Mouse (Mus musculus): ENCODE results near the gene Ninj2. TPM values are rescaled to one million over a fixed set of nuclear protein-coding genes. Genes with fewer than 3 reads are reported as not detected.
"Not testable (repeated sequence)": the region's sequence is repeated elsewhere in the genome, so short reads cannot be mapped to it uniquely, and the experiment has no call there.

The Ninj2 gene
- polyA plus RNA-seq, 1 experiment: not detected

DNA sequence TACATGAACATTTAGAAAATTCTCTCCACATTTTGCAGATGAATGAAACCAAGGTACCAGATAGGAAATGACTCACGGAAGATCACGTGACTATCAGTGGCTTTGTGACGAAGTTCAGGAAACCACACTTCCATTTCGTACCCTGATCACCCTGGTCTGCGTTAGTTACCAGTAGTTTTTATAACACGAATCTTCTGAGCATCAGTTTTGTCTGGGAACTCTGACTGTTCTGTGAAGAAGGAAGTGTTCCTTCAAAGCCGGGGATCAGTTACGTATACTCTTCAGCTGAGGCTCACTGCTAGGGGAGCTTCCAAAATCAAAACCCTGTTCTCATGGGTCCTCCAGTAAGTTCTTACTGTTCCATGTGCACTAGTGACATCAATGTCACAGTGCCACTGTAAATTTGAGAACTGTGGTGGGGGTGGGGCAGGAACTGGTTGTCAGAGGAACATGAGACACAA, 10.2 kb upstream of the Ninj2 start:
- Histone ChIP-seq H3K4me3 (ENCODE audit: insufficient read depth, low read depth, low read length) (no peak overlapping the region), H3K27ac (replicated peaks; ENCODE audit: low read depth, low read length) (no peak overlapping the region), H3K4me1 (ENCODE audit: control insufficient read depth, insufficient read depth, insufficient read length, low read length) (no peaks in the 10 kb centered on the region)

- no peak overlapping the region for H3K4me3 ChIP-seq (ENCODE audit: insufficient read depth, low read depth, low read length)
- H3K4me1 ChIP-seq (ENCODE audit: control insufficient read depth, insufficient read depth, insufficient read length, low read length): no peaks in the 10 kb centered on the region
- no peak overlapping the region for H3K27ac ChIP-seq (replicated peaks; ENCODE audit: low read depth, low read length)
These were observed 9.7 kb upstream of the Ninj2 start for GRCm38 (mm10) chr6:120083442-120083841.

DNA sequence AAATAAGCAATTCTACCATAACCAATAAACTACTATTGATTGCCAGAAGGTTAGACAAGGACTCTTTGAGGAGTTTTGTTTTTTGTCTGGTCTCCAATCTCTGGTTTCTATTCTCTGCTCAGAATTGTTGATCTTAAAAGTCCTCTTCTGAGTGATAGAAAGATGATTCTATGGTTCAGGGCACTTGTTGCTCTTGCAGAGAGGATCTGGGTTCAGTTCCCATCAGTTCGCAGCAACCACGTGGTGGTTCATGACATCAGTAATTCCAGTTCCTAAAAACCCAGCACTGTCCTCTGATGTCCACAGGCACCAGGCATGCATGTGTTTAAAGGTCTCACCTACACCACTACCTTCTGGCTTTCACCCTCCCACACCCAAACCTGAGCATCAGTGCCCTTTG, 8.2 kb upstream of the Ninj2 start:
- Histone ChIP-seq H3K27ac (replicated peaks; ENCODE audit: low read depth, low read length) (no peak overlapping the region), H3K4me1 (ENCODE audit: control insufficient read depth, insufficient read depth, insufficient read length, low read length) (no peaks in the 10 kb centered on the region), H3K4me3 (ENCODE audit: insufficient read depth, low read depth, low read length) (no peak overlapping the region)

GRCm38 (mm10) chr6:120085832-120086231, 7.3 kb upstream of the Ninj2 start:
- H3K27ac ChIP-seq (replicated peaks; ENCODE audit: low read depth, low read length): no peak overlapping the region
- no peaks in the 10 kb centered on the region for H3K4me1 ChIP-seq (ENCODE audit: control insufficient read depth, insufficient read depth, insufficient read length, low read length)
- no peak overlapping the region for H3K4me3 ChIP-seq (ENCODE audit: insufficient read depth, low read depth, low read length)

DNA sequence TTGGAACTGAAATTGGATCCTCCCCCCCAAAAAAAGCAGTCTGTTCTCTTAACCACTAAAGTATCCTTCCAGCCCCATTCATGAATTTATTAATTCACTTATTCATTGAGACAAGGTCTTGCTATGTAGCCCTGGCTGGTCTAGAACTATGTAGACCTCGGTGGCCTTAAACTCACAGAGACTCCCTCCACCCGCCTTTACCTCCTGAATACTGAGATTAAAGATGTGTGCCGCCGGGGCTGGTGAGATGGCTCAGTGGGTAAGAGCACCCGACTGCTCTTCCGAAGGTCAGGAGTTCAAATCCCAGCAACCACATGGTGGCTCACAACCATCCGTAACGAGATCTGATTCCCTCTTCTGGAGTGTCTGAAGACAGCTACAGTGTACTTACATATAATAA, 6.1 kb upstream of the Ninj2 start:
- not testable (repeated sequence) for H3K27ac ChIP-seq (replicated peaks; ENCODE audit: low read depth, low read length); H3K4me3 ChIP-seq (ENCODE audit: insufficient read depth, low read depth, low read length); H3K4me1 ChIP-seq (ENCODE audit: control insufficient read depth, insufficient read depth, insufficient read length, low read length)

- Histone ChIP-seq H3K4me1 (ENCODE audit: control insufficient read depth, insufficient read depth, insufficient read length, low read length) (no peaks in the 10 kb centered on the region), H3K27ac (replicated peaks; ENCODE audit: low read depth, low read length) (peak overlapping the region; percentile 25), H3K4me3 (ENCODE audit: insufficient read depth, low read depth, low read length) (peak overlapping the region; percentile 34; the same call in 1 of the 2 replicates)
These were observed 2.4 kb upstream of the Ninj2 start for GRCm38 (mm10) chr6:120090712-120091248.

DNA sequence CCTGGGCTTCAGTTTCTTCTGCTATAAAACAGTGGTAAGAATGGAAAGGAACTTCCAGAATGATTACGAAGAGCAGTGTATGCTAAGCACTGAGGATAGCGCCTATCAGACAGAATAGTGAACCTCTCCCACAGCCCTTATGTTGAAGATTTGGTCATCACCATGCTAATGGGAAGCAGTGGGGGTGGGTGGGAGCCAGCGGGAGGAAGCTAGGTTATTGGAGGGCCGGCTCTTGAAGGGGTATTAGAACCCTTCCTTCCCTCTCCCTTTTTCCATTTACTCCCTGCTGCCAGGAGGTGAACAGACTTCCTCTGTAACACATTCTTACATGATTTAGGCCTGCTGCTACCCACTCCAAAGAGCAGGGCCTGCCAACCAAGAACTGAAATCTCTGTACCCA, 1.2 kb upstream of the Ninj2 start:
- Histone ChIP-seq H3K27ac (replicated peaks; ENCODE audit: low read depth, low read length) (0 out of 2 replicates have a peak overlapping the region, but pooled peaks have one; percentile 2), H3K4me3 (ENCODE audit: insufficient read depth, low read depth, low read length) (no peak overlapping the region), H3K4me1 (ENCODE audit: control insufficient read depth, insufficient read depth, insufficient read length, low read length) (no peaks in the 10 kb centered on the region)

GRCm38 (mm10) chr6:120094091-120094776, 1.1 kb downstream of the Ninj2 start:
- Histone ChIP-seq H3K27ac (replicated peaks; ENCODE audit: low read depth, low read length) (no peak overlapping the region), H3K4me1 (ENCODE audit: control insufficient read depth, insufficient read depth, insufficient read length, low read length) (no peaks in the 10 kb centered on the region)

DNA sequence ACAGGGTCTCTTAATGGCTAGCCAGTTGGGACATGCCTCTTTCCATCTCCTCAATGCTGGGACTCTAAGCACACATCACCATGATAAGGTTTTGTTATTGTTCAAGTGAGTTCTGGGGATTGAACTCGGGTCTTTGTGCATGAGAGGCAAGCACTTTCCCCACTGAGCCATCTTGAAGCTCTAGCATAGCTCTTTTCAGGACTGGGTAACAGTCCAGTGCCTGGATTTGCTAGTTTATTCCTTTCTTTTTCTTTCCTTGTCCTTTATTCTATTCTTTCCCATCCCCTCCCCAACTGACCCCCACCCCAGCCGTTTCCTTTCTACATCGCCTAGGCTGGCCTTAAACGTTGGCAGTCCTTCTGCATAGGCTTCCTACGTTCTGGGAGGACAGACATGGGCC, 1.9 kb downstream of the Ninj2 start:
- no peak overlapping the region for H3K27ac ChIP-seq (replicated peaks; ENCODE audit: low read depth, low read length)

More at GRCm38 (mm10) chr6:120094091-120094776, 1.1 kb downstream of the Ninj2 start:
- H3K4me3 ChIP-seq (ENCODE audit: insufficient read depth, low read depth, low read length): no peak overlapping the region

GRCm38 (mm10) chr6:120095501-120095900, 2.4 kb downstream of the Ninj2 start:
- no peaks in the 10 kb centered on the region for H3K4me1 ChIP-seq (ENCODE audit: control insufficient read depth, insufficient read depth, insufficient read length, low read length)
- no peak overlapping the region for H3K4me3 ChIP-seq (ENCODE audit: insufficient read depth, low read depth, low read length)
- H3K27ac ChIP-seq (replicated peaks; ENCODE audit: low read depth, low read length): no peak overlapping the region

More for the DNA sequence above, 1.9 kb downstream of the Ninj2 start:
- no peaks in the 10 kb centered on the region for H3K4me1 ChIP-seq (ENCODE audit: control insufficient read depth, insufficient read depth, insufficient read length, low read length)
- H3K4me3 ChIP-seq (ENCODE audit: insufficient read depth, low read depth, low read length): no peak overlapping the region

DNA sequence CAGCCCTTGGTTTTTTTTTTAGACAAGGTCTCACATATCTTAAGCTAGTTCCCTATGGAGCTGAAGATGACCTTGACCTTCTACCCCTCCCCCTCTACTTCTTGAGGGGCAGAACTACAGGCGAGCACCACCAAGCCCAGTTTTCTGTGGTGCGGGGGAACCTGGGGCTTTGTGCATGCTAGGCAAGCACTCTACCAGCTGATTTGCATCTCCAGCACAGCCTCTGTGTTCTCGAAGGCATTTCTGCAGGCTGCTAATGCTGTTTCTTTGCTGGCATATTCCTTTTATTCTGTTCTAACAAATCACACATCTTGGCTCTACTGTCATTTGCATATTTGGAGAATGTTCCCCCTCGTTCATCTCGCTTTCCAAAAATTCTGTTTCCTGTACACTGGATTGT, 6.2 kb downstream of the Ninj2 start:
- no peaks in the 10 kb centered on the region for H3K4me1 ChIP-seq (ENCODE audit: control insufficient read depth, insufficient read depth, insufficient read length, low read length)

GRCm38 (mm10) chr6:120101221-120101620, 8.1 kb downstream of the Ninj2 start:
- H3K4me3 ChIP-seq (ENCODE audit: insufficient read depth, low read depth, low read length): no peak overlapping the region
- H3K4me1 ChIP-seq (ENCODE audit: control insufficient read depth, insufficient read depth, insufficient read length, low read length): no peaks in the 10 kb centered on the region
- no peak overlapping the region for H3K27ac ChIP-seq (replicated peaks; ENCODE audit: low read depth, low read length)

More for the DNA sequence above, 6.2 kb downstream of the Ninj2 start:
- Histone ChIP-seq H3K27ac (replicated peaks; ENCODE audit: low read depth, low read length) (no peak overlapping the region), H3K4me3 (ENCODE audit: insufficient read depth, low read depth, low read length) (no peak overlapping the region)

DNA sequence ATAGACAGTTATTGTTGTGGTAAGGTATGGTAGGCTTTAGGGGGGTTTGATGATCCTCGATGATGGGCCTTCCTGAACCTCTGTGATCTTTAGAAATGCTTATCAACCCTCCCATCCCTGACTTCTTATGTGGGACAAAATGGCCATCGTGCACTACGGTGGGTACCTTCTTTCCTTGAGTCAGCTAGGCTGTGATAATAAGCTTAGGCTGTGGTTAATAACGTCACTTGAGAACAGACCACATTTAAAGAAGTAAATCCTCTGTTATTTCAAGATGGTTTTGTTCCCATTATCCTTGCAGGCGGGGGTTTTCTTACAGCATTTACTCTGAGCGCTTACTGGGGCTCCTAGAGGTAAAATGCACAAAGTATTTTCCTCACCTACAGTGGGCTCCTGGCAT, 8.8 kb downstream of the Ninj2 start:
- H3K27ac ChIP-seq (replicated peaks; ENCODE audit: low read depth, low read length): no peak overlapping the region

DNA sequence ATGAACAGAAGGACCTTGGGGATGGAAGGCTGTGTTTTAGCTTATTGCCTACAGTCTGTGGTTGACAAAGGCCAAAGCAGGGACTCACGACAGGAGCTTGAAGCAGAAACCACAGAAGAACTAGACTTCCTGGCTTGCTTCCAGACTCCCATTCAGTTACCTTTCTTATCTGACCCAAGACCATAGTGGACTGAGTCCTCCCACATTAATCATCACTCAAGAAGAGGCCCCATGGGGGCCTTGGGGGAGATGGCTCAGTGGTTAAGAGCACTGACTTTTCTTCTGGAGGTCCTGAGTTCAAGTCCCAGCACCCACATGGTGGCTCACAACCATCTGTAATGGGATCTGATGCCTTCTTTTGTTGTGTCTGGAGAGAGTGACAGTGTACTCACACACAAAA, 10.0 kb downstream of the Ninj2 start:
- no peak overlapping the region for H3K27ac ChIP-seq (replicated peaks; ENCODE audit: low read depth, low read length)
- no peak overlapping the region for H3K4me3 ChIP-seq (ENCODE audit: insufficient read depth, low read depth, low read length)
- H3K4me1 ChIP-seq (ENCODE audit: control insufficient read depth, insufficient read depth, insufficient read length, low read length): 0 out of 2 replicates have a peak, but pooled peaks cover 2% of the 10 kb centered on the region

More for the DNA sequence above, 8.8 kb downstream of the Ninj2 start:
- Histone ChIP-seq H3K4me3 (ENCODE audit: insufficient read depth, low read depth, low read length) (no peak overlapping the region), H3K4me1 (ENCODE audit: control insufficient read depth, insufficient read depth, insufficient read length, low read length) (no peaks in the 10 kb centered on the region)

- no peak overlapping the region for H3K27ac ChIP-seq (replicated peaks; ENCODE audit: low read depth, low read length)
- H3K4me3 ChIP-seq (ENCODE audit: insufficient read depth, low read depth, low read length): no peak overlapping the region
- peaks cover 15% of the 10 kb centered on the region for H3K4me1 ChIP-seq (ENCODE audit: control insufficient read depth, insufficient read depth, insufficient read length, low read length)
These were observed 11.9 kb downstream of the Ninj2 start for GRCm38 (mm10) chr6:120105055-120105454.

DNA sequence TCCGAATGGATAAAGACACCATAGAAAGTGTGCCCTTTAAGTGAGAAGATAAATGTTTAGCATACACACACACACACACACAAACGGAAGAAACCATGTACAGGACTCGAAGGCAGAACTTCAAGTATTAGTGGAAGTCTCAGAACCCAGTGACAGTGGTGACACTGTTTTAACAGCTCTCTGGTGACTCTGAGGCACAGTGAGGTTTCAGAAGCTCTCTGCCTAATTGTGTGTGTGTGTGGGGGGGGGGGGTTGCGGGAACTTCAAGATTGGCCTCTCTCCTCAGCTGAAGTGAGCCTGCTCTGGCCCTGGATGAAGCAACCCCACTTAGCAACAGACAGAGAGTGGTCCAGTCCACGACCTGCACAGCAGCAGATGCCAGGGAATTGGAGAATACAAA, 14.4 kb downstream of the Ninj2 start:
- Histone ChIP-seq H3K4me3 (ENCODE audit: insufficient read depth, low read depth, low read length) (no peak overlapping the region), H3K4me1 (ENCODE audit: control insufficient read depth, insufficient read depth, insufficient read length, low read length) (peaks cover 25% of the 10 kb centered on the region), H3K27ac (replicated peaks; ENCODE audit: low read depth, low read length) (no peak overlapping the region)
